Mouse (Mus musculus): ENCODE measurements at regions not wholly inside any gene's neighbourhood (a gene's known extent, or its start where the extent isn't known, plus 50 kb on each side); places are given as distances from the start of the nearest gene placed in this dataset.

DNA sequence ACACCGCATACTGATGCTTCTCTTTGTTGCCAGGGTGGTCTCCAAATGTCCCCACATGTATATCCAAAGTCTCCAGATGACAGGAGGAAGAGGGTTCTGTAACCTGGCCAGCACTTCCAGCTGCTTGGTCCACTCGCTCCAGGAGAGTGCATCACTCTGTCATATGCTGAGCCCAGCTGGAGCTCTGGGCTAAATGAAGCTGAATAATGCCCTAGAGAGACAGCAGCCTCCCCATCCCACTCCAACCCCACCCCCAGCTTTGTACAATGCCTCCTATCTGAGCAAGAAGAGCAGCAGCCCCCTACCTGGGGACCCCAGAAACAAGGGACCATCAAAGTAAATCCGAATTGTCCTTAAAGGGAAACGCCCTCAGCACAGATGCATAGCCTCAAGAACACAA, 219.0 kb upstream of the Pabpc6 start:
- no peak for TF ChIP-seq MAZ (IDR thresholded peaks at IDR 0.05; ENCODE audit: low read depth, low read length)
- no peak for TF ChIP-seq MEF2A (IDR thresholded peaks at IDR 0.05; ENCODE audit: extremely low read depth, insufficient replicate concordance, low read depth, low read length, poor library complexity, severe bottlenecking)
- TF ChIP-seq CTCF (IDR thresholded peaks at IDR 0.05 in 2 of 3, conservative IDR thresholded peaks at IDR 0.05 in 1 of 3; ENCODE audit: control insufficient read depth in 1 of 3, insufficient read depth in 1 of 3, low read depth in 2 of 3, low read length in 3 of 3, poor library complexity in 1 of 3, severe bottlenecking in 1 of 3): no peak
- TF ChIP-seq TAL1 (IDR thresholded peaks at IDR 0.05; ENCODE audit: low read length): no peak
- TF ChIP-seq POLR2AphosphoS2 (IDR thresholded peaks at IDR 0.05; ENCODE audit: low read length): no peak
- TF ChIP-seq CHD1 (IDR thresholded peaks at IDR 0.05; ENCODE audit: low read depth, low read length): no peak
- TF ChIP-seq POLR2A (IDR thresholded peaks at IDR 0.05; ENCODE audit: control insufficient read depth in 1 of 2, insufficient read depth in 1 of 2, low read depth in 1 of 2, low read length in 2 of 2, poor library complexity in 1 of 2): no peak
- no peak for TF ChIP-seq E2F4 (IDR thresholded peaks at IDR 0.05; ENCODE audit: borderline replicate concordance, low read depth, low read length)
- TF ChIP-seq RAD21 (IDR thresholded peaks at IDR 0.05; ENCODE audit: low read depth, low read length): no peak
- no peak for TF ChIP-seq NRF1 (IDR thresholded peaks at IDR 0.05; ENCODE audit: insufficient read depth, low read depth, low read length, poor library complexity, severe bottlenecking)
- TF ChIP-seq MYB (IDR thresholded peaks at IDR 0.05; ENCODE audit: low read depth, low read length): no peak
- no peak for TF ChIP-seq JUND (IDR thresholded peaks at IDR 0.05; ENCODE audit: low read depth, low read length)
- TF ChIP-seq ZMIZ1 (IDR thresholded peaks at IDR 0.05; ENCODE audit: low read depth, low read length): no peak
